Mouse (Mus musculus) C2C12 (cell line): ENCODE data around the gene Sema3b.

ENCODE experiments used
- CEBPB ChIP-seq: IDR thresholded peaks from one replicate; pipeline ENCODE4 v1.6.1; 2011; ENCODE audit warnings: low read depth, mild to moderate bottlenecking, control low read depth, moderate library complexity
- CTCF ChIP-seq: IDR thresholded peaks from one replicate; pipeline ENCODE4 v1.5.1; 2011; ENCODE audit not compliant: control insufficient read depth, insufficient read depth, insufficient read length
- FOSL1 ChIP-seq: IDR thresholded peaks from one replicate; pipeline ENCODE4 v1.8.0; 2011; ENCODE audit warnings: mild to moderate bottlenecking, low read length; ENCODE audit not compliant: poor library complexity, insufficient read depth, severe bottlenecking
- MAX ChIP-seq: IDR thresholded peaks from one replicate; pipeline ENCODE4 v1.6.1; 2011; ENCODE audit warnings: mild to moderate bottlenecking, control low read depth
- MYOG ChIP-seq: IDR thresholded peaks from one replicate; pipeline ENCODE4 v1.6.1; 2011; ENCODE audit not compliant: control insufficient read depth, insufficient read length; ENCODE audit errors: extremely low read depth

GRCm38 (mm10) chr9:107586974-107587832 lies 21.8 kb downstream of the Sema3b start, which contains the start of gene Ifrd2:
- TF ChIP-seq CTCF (no peak), MYOG (no peak), MAX (no peak), FOSL1 (no peak), CEBPB (no peak)
